Mouse (Mus musculus) MEL (cell line): ENCODE measurements at regions not wholly inside any gene's neighbourhood (a gene's known extent, or its start where the extent isn't known, plus 50 kb on each side); places are given as distances from the start of the nearest gene placed in this dataset.

Experiments
- DNase-seq: peaks from one replicate; pipeline ENCODE4 v3.0.0; 2011; ENCODE audit warnings: low read depth, low spot score
- H3K27ac ChIP-seq: 2 replicates; pipeline ENCODE4 v1.5.1; 2012; ENCODE audit warnings: low read depth, mild to moderate bottlenecking, control low read depth, low read length, moderate library complexity; ENCODE audit not compliant: control insufficient read depth
- H3K27me3 ChIP-seq, 2 experiments: fragments of 150-350 bp in 1 of 2; sonication (generic) in 1 of 2; 2 replicates each; pipeline ENCODE4 v1.6.1; 2012; ENCODE audit warnings: low read length in 2 of 2, mild to moderate bottlenecking in 2 of 2, improper control_type of control experiment in 1 of 2, moderate library complexity in 1 of 2; ENCODE audit not compliant: insufficient read depth in 2 of 2, control insufficient read depth in 1 of 2
- H3K36me3 ChIP-seq, 2 experiments: 2 replicates each; pipeline ENCODE4 v1.6.1; 2012 to 2014; ENCODE audit warnings: low read length in 2 of 2, improper control_type of control experiment in 1 of 2, inconsistent platforms in 1 of 2, mild to moderate bottlenecking in 1 of 2; ENCODE audit not compliant: insufficient read depth in 2 of 2, control insufficient read depth in 1 of 2
- H3K4me1 ChIP-seq, 2 experiments: fragments of 150-350 bp in 1 of 2; sonication (generic) in 1 of 2; 2 replicates each; pipeline ENCODE4 v1.6.1; 2012; ENCODE audit warnings: low read length in 2 of 2, improper control_type of control experiment in 1 of 2, mild to moderate bottlenecking in 1 of 2; ENCODE audit not compliant: insufficient read depth in 2 of 2, control insufficient read depth in 1 of 2
- H3K4me3 ChIP-seq, 2 experiments: fragments of 150-350 bp in 1 of 2; sonication (generic) in 1 of 2; 2 replicates each; pipeline ENCODE4 v1.5.1; 2012; ENCODE audit warnings: low read depth in 2 of 2, low read length in 2 of 2, mild to moderate bottlenecking in 2 of 2, moderate library complexity in 2 of 2, control low read depth in 1 of 2, improper control_type of control experiment in 1 of 2; ENCODE audit not compliant: control insufficient read depth in 1 of 2, insufficient read depth in 1 of 2
- H3K79me2 ChIP-seq: 2 replicates; pipeline ENCODE4 v1.6.1; 2012; ENCODE audit warnings: mild to moderate bottlenecking, low read length, moderate library complexity; ENCODE audit not compliant: control insufficient read depth, poor library complexity, insufficient read depth
- H3K9ac ChIP-seq: 2 replicates; pipeline ENCODE4 v1.6.1; 2012; ENCODE audit warnings: low read depth, mild to moderate bottlenecking, control low read depth, low read length, moderate library complexity; ENCODE audit not compliant: control insufficient read depth, poor library complexity, severe bottlenecking
- H3K9me3 ChIP-seq: fragments of 150-350 bp; sonication (generic); replicated peaks from 2 replicates; pipeline ENCODE4 v1.6.1; 2012; ENCODE audit warnings: mild to moderate bottlenecking, low read length, improper control_type of control experiment, moderate library complexity; ENCODE audit not compliant: insufficient read depth
- CTCF ChIP-seq, 3 experiments: IDR thresholded peaks in 2 of 3; conservative IDR thresholded peaks in 1 of 3; 2 replicates each; pipeline ENCODE4 v1.5.1; 2011 to 2012; ENCODE audit warnings: low read length in 3 of 3, low read depth in 2 of 3, mild to moderate bottlenecking in 2 of 3, improper control_type of control experiment in 1 of 3, inconsistent platforms in 1 of 3, mixed read lengths in 1 of 3, moderate library complexity in 1 of 3; ENCODE audit not compliant: control insufficient read depth in 1 of 3, insufficient read depth in 1 of 3, poor library complexity in 1 of 3, severe bottlenecking in 1 of 3
- E2F4 ChIP-seq: IDR thresholded peaks from 2 replicates; pipeline ENCODE4 v1.6.1; 2011; ENCODE audit warnings: low read depth, low read length, improper control_type of control experiment, borderline replicate concordance
- ELF1 ChIP-seq: IDR thresholded peaks from 2 replicates; pipeline ENCODE4 v1.6.1; 2014; ENCODE audit warnings: low read depth, mild to moderate bottlenecking, inconsistent platforms, low read length, improper control_type of control experiment, moderate library complexity
- EP300 ChIP-seq, 2 experiments: IDR thresholded peaks; 2 replicates each; pipeline ENCODE4 v1.6.1; 2011; ENCODE audit warnings: improper control_type of control experiment in 2 of 2, low read length in 2 of 2, low read depth in 1 of 2, mild to moderate bottlenecking in 1 of 2
- GATA1 ChIP-seq: IDR thresholded peaks from 2 replicates; pipeline ENCODE4 v1.6.1; 2011; ENCODE audit warnings: low read depth, low read length, improper control_type of control experiment
- HCFC1 ChIP-seq: IDR thresholded peaks from 2 replicates; pipeline ENCODE4 v1.6.1; 2012; ENCODE audit warnings: low read depth, mild to moderate bottlenecking, inconsistent platforms, low read length, improper control_type of control experiment, moderate library complexity
- MAFK ChIP-seq: IDR thresholded peaks from 2 replicates; pipeline ENCODE4 v1.6.1; 2011; ENCODE audit warnings: low read depth, mild to moderate bottlenecking, low read length, improper control_type of control experiment, borderline replicate concordance
- MAZ ChIP-seq: IDR thresholded peaks from 2 replicates; pipeline ENCODE4 v1.6.1; 2012; ENCODE audit warnings: low read depth, mild to moderate bottlenecking, inconsistent platforms, low read length, improper control_type of control experiment
- MEF2A ChIP-seq: IDR thresholded peaks from 2 replicates; pipeline ENCODE4 v1.6.1; 2014; ENCODE audit warnings: low read depth, mild to moderate bottlenecking, inconsistent platforms, low read length, improper control_type of control experiment; ENCODE audit not compliant: poor library complexity, insufficient replicate concordance, severe bottlenecking; ENCODE audit errors: extremely low read depth
- MXI1 ChIP-seq: IDR thresholded peaks from 2 replicates; pipeline ENCODE4 v1.6.1; 2011; ENCODE audit warnings: mild to moderate bottlenecking, low read depth, low read length, improper control_type of control experiment
- MYB ChIP-seq: IDR thresholded peaks from 2 replicates; pipeline ENCODE4 v1.6.1; 2011; ENCODE audit warnings: mild to moderate bottlenecking, low read depth, low read length, improper control_type of control experiment
- NELFE ChIP-seq: IDR thresholded peaks from 2 replicates; pipeline ENCODE4 v1.6.1; 2011; ENCODE audit warnings: low read depth, low read length, improper control_type of control experiment
- POLR2A ChIP-seq, 2 experiments: IDR thresholded peaks; 2 replicates each; pipeline ENCODE4 v1.6.1; 2011 to 2012; ENCODE audit warnings: low read length in 2 of 2, mild to moderate bottlenecking in 2 of 2, control low read depth in 1 of 2, improper control_type of control experiment in 1 of 2, low read depth in 1 of 2, moderate library complexity in 1 of 2; ENCODE audit not compliant: control insufficient read depth in 1 of 2, insufficient read depth in 1 of 2, poor library complexity in 1 of 2
- POLR2AphosphoS2 ChIP-seq: IDR thresholded peaks from 2 replicates; pipeline ENCODE4 v1.6.1; 2011; ENCODE audit warnings: low read length, improper control_type of control experiment
- SMC3 ChIP-seq: IDR thresholded peaks from 2 replicates; pipeline ENCODE4 v1.6.1; 2011; ENCODE audit warnings: low read depth, low read length, improper control_type of control experiment
- TBP ChIP-seq: IDR thresholded peaks from 2 replicates; pipeline ENCODE4 v1.8.0; 2011; ENCODE audit warnings: low read depth, low read length, improper control_type of control experiment
- TCF12 ChIP-seq: IDR thresholded peaks from 2 replicates; pipeline ENCODE4 v1.6.1; 2014; ENCODE audit warnings: low read depth, mild to moderate bottlenecking, inconsistent platforms, low read length, improper control_type of control experiment, moderate library complexity
- UBTF ChIP-seq: IDR thresholded peaks from 2 replicates; pipeline ENCODE4 v1.6.1; 2012; ENCODE audit warnings: low read depth, mild to moderate bottlenecking, inconsistent platforms, low read length, improper control_type of control experiment, moderate library complexity, borderline replicate concordance; ENCODE audit not compliant: insufficient read depth
- USF1 ChIP-seq: IDR thresholded peaks from 2 replicates; pipeline ENCODE4 v1.6.1; 2014; ENCODE audit warnings: low read depth, mild to moderate bottlenecking, inconsistent platforms, low read length, improper control_type of control experiment, moderate library complexity
- ZC3H11A ChIP-seq: IDR thresholded peaks from 2 replicates; pipeline ENCODE4 v1.6.1; 2012; ENCODE audit warnings: low read depth, mild to moderate bottlenecking, inconsistent platforms, low read length, improper control_type of control experiment

DNA sequence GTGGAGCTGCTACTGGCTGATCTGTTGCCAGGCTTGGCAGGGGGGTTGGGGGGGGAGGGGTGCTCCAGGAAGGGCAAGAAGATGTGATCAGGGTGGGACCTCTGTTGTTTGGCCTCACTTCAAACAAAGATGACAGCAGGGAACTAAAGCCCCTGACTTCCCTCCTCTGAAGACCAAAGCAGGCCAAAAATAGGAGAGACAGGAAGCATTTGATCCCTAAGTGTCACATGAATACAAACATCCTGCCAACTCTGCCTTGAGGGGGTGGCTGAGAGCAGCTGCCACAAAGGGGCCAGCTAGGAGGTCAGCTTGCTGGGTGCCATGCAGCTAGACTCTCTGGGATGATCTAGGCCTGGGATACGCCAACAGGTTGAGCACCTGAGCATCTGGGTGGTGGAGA, 56.3 kb upstream of the Lmo2 start (continued):
- TF ChIP-seq TCF12 (peak; percentile 27; the same call in 1 of the 2 replicates), E2F4 (no peak), ELF1 (no peak), GATA1 (peak; percentile 25; the same call in 1 of the 2 replicates), USF1 (0 out of 2 replicates have a peak, but pooled peaks have one; percentile 33), MEF2A (peak; percentile 90; the same call in 1 of the 2 replicates), POLR2AphosphoS2 (no peak)

DNA sequence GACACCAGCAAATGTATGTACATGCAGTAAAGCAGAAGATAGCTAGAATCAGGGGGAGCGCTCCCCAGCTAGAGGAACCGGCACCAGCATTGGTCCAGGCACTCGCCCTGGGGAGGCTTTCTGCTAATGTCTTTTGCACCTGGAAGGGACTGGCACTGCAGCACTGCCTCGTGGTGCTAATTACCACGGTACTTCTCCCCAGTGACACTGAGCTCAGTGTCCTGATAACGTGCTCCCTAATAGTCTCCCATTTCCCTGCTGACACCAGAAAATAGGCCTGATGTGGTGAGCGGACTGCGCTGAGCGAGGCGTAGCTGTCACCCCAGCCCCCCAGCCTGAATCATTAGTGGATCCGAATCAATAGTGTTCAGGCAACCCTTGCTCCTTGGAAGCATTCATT, 55.0 kb upstream of the Lmo2 start:
- H3K36me3 ChIP-seq = peaks cover 0 to 32% of the 10 kb centered on the region in 2 experiments; a peak in 2 of 4 replicates
- no peak for TF ChIP-seq GATA1
- TF ChIP-seq ELF1 = no peak
- TF ChIP-seq MYB = no peak
- no peak for TF ChIP-seq SMC3
- TF ChIP-seq UBTF = no peak
- TF ChIP-seq MAZ = no peak
- no peak for TF ChIP-seq TBP
- no peak for TF ChIP-seq CTCF (IDR thresholded peaks at IDR 0.05 in 2 of 3, conservative IDR thresholded peaks at IDR 0.05 in 1 of 3; ENCODE audit: control insufficient read depth in 1 of 3, insufficient read depth in 1 of 3, low read depth in 2 of 3, low read length in 3 of 3, poor library complexity in 1 of 3, severe bottlenecking in 1 of 3)
- no peak for TF ChIP-seq EP300 (IDR thresholded peaks at IDR 0.05; ENCODE audit: low read depth in 1 of 2, low read length in 2 of 2)
- TF ChIP-seq ZC3H11A = no peak
- TF ChIP-seq MXI1 = no peak
- no peak for TF ChIP-seq MAFK
- TF ChIP-seq POLR2AphosphoS2 = no peak
- TF ChIP-seq POLR2A (IDR thresholded peaks at IDR 0.05; ENCODE audit: control insufficient read depth in 1 of 2, insufficient read depth in 1 of 2, low read depth in 1 of 2, low read length in 2 of 2, poor library complexity in 1 of 2) = no peak
- no peak for TF ChIP-seq E2F4
- TF ChIP-seq NELFE = no peak
- no peak for TF ChIP-seq HCFC1
- TF ChIP-seq, all 39 proteins: peak for 0
- peaks cover 21 to 39% of the 10 kb centered on the region in 2 experiments for H3K4me1 ChIP-seq
- no peak overlapping the region for H3K9ac ChIP-seq
- H3K27ac ChIP-seq = no peak overlapping the region
- no peak overlapping the region for H3K4me3 ChIP-seq
- no peak for DNase-seq
- H3K9me3 ChIP-seq = no peaks in the 10 kb centered on the region
- H3K27me3 ChIP-seq = no peaks in the 10 kb centered on the region
- no peaks in the 10 kb centered on the region for H3K79me2 ChIP-seq
